Mouse (Mus musculus) testis, adult 2 months (tissue): ENCODE measurements around the gene Gm3336. TPM values are rescaled to one million over a fixed set of nuclear protein-coding genes. Genes with fewer than 3 reads are reported as not detected.
A peak's percentile ranks its signal among the peaks of the same experiment; 100 is the strongest.

Source experiments
- H3K27ac ChIP-seq: fragments of 200-500 bp; 2 replicates; pipeline ENCODE4 v1.5.1; 2012; ENCODE audit warnings: low read depth, low read length; ENCODE audit not compliant: control insufficient read depth, insufficient read depth
- H3K27me3 ChIP-seq: fragments of 200-500 bp; 2 replicates; pipeline ENCODE4 v1.6.1; 2012; ENCODE audit warnings: mild to moderate bottlenecking, low read length, moderate library complexity; ENCODE audit not compliant: control insufficient read depth, insufficient read depth
- H3K36me3 ChIP-seq: fragments of 200-500 bp; 2 replicates; pipeline ENCODE4 v1.6.1; 2012; ENCODE audit warnings: mild to moderate bottlenecking, low read length; ENCODE audit not compliant: control insufficient read depth, insufficient read depth
- H3K4me1 ChIP-seq: fragments of 200-500 bp; 2 replicates; pipeline ENCODE4 v1.6.1; 2012; ENCODE audit warnings: low read length; ENCODE audit not compliant: control insufficient read depth, insufficient read depth
- H3K4me3 ChIP-seq: fragments of 200-500 bp; 2 replicates; pipeline ENCODE4 v1.5.1; 2012; ENCODE audit warnings: low read depth, mild to moderate bottlenecking, low read length, moderate library complexity, mixed read lengths; ENCODE audit not compliant: control insufficient read depth
- CTCF ChIP-seq: fragments of 200-500 bp; IDR thresholded peaks from 2 replicates; pipeline ENCODE4 v1.5.1; 2012; ENCODE audit warnings: low read depth, mild to moderate bottlenecking, inconsistent platforms, low read length, moderate library complexity; ENCODE audit not compliant: control insufficient read depth, insufficient read depth, insufficient replicate concordance
- POLR2A ChIP-seq: fragments of 200-500 bp; IDR thresholded peaks from 2 replicates; pipeline ENCODE4 v1.6.1; 2012; ENCODE audit warnings: low read depth, mild to moderate bottlenecking, inconsistent platforms, low read length, moderate library complexity; ENCODE audit not compliant: control insufficient read depth
- polyA plus RNA-seq: library from polyadenylated mRNA; depleted of rRNA; stranded (reverse); fragments of >200 nt; gene quantifications from 2 replicates; pipeline ENCODE4 v1.2.3, GENCODE M21; 2012

Gm3336 gene
- polyA plus RNA-seq, 1 experiment = 0.86 TPM

GRCm38 (mm10) chr8:70763354-70763753 lies 45.0 kb downstream of the Gm3336 start:
- Histone ChIP-seq H3K27me3 (no peaks in the 10 kb centered on the region), H3K36me3 (no peaks in the 10 kb centered on the region), H3K4me1 (peaks cover 23% of the 10 kb centered on the region), H3K27ac (no peak overlapping the region), H3K4me3 (no peak overlapping the region)
- TF ChIP-seq POLR2A (no peak), CTCF (peak; percentile 88; the same call in 1 of the 2 replicates)

- no peak overlapping the region for H3K4me3 ChIP-seq
- no peak overlapping the region for H3K27ac ChIP-seq
- no peaks in the 10 kb centered on the region for H3K36me3 ChIP-seq
- TF ChIP-seq CTCF (no peak), POLR2A (no peak)
- no peaks in the 10 kb centered on the region for H3K27me3 ChIP-seq
- peaks cover 23% of the 10 kb centered on the region for H3K4me1 ChIP-seq
Measured at GRCm38 (mm10) chr8:70764026-70764425, 45.7 kb downstream of the Gm3336 start.

- H3K27ac ChIP-seq = no peak overlapping the region
- TF ChIP-seq CTCF (no peak), POLR2A (no peak)
- H3K4me1 ChIP-seq = peaks cover 23% of the 10 kb centered on the region
- H3K27me3 ChIP-seq = no peaks in the 10 kb centered on the region
- no peak overlapping the region for H3K4me3 ChIP-seq
- no peaks in the 10 kb centered on the region for H3K36me3 ChIP-seq
Measured at GRCm38 (mm10) chr8:70764676-70765075, 46.3 kb downstream of the Gm3336 start.

GRCm38 (mm10) chr8:70765329-70765728 lies 47.0 kb downstream of the Gm3336 start:
- Histone ChIP-seq H3K36me3 (no peaks in the 10 kb centered on the region), H3K4me3 (no peak overlapping the region), H3K27ac (no peak overlapping the region), H3K27me3 (no peaks in the 10 kb centered on the region), H3K4me1 (peaks cover 16% of the 10 kb centered on the region)
- TF ChIP-seq POLR2A (no peak), CTCF (no peak)

GRCm38 (mm10) chr8:70765838-70766570 lies 47.7 kb downstream of the Gm3336 start:
- Histone ChIP-seq H3K4me1 (peaks cover 14% of the 10 kb centered on the region), H3K4me3 (peak overlapping the region; percentile 63), H3K36me3 (no peaks in the 10 kb centered on the region), H3K27ac (no peak overlapping the region), H3K27me3 (no peaks in the 10 kb centered on the region)
- TF ChIP-seq CTCF = no peak
- TF ChIP-seq POLR2A = no peak

GRCm38 (mm10) chr8:70766571-70767440 lies 48.5 kb downstream of the Gm3336 start:
- Histone ChIP-seq H3K27me3 (no peaks in the 10 kb centered on the region), H3K4me1 (peaks cover 11% of the 10 kb centered on the region), H3K36me3 (no peaks in the 10 kb centered on the region), H3K27ac (no peak overlapping the region), H3K4me3 (peak overlapping the region; percentile 63)
- TF ChIP-seq CTCF = no peak
- TF ChIP-seq POLR2A = 0 out of 2 replicates have a peak, but pooled peaks have one; percentile 35

- peaks cover 11% of the 10 kb centered on the region for H3K4me1 ChIP-seq
- TF ChIP-seq CTCF (no peak), POLR2A (no peak)
- H3K4me3 ChIP-seq = no peak overlapping the region
- H3K27me3 ChIP-seq = no peaks in the 10 kb centered on the region
- H3K27ac ChIP-seq = no peak overlapping the region
- H3K36me3 ChIP-seq = no peaks in the 10 kb centered on the region
Measured at GRCm38 (mm10) chr8:70767503-70767902, 49.2 kb downstream of the Gm3336 start.
